ENCODE assay signal across 8 mouse cellular contexts in the genomic region with DNA sequence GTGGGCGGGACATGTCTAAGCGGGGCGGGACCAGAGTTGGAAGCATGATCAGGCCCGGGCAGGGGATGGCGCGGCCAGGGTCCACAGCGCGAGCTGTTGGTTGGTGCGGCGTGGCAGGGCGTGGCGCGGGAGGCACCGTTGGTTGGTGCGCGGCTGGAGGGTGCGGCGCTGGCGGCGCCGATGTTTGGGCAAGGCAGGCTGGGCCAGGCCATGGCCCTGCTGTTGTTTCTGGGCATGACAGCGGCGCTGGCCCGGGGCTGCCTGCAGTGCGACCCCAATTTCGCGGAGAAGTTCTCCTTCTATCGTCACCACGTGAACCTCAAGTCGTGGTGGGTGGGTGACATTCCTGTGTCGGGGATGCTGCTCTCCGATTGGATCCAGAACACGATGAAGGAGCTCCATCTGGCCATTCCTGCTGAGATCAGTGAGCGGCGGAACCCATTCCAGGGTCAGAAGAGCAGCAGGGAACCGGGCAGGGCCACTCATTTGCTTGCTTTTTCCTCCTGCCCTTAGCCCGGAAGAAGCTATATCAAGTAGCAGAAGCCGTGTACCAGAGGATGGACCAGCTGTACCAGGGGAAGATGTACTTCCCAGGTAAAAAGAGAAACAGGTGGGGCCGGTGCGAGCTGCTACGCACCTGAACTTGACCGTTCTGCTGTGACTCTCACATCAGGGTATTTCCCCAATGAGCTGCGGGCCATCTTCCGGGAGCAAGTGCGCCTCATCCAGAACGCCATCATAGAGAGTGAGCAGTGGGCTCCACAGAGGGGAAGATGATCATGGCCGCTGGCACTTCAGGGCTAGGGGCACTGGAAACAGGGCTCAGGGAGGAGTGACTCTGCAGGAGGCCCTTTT. TPM values are rescaled to one million over a fixed set of nuclear protein-coding genes. Genes with fewer than 3 reads are reported as not detected.
A peak's percentile ranks its signal among the peaks of the same experiment; 100 is the strongest.
DNase-seq lines count a peak whose midpoint lies in the region; ATAC-seq lines count a peak whose summit lies in the region.

No protein-coding gene starts in this region.

- no peaks in the 10 kb centered on the region for H3K9me3 ChIP-seq in forebrain, embryonic 10.5 days
- H3K9me3 ChIP-seq in heart, embryonic 16.5 days (replicated peaks; ENCODE audit: control insufficient read depth, low read length): no peaks in the 10 kb centered on the region
- H3K9me3 ChIP-seq in liver, embryonic 15.5 days (replicated peaks): no peaks in the 10 kb centered on the region
- H3K9me3 ChIP-seq in neural tube, embryonic 12.5 days: no peaks in the 10 kb centered on the region

- H3K4me1 ChIP-seq in forebrain, embryonic 10.5 days: peaks cover 53% of the 10 kb centered on the region
- peaks cover 23% of the 10 kb centered on the region for H3K4me1 ChIP-seq in heart, embryonic 16.5 days (ENCODE audit: control insufficient read depth, insufficient read depth, low read length)
- H3K4me1 ChIP-seq in liver, embryonic 15.5 days (replicated peaks): peaks cover 75% of the 10 kb centered on the region
- peaks cover 30% of the 10 kb centered on the region for H3K4me1 ChIP-seq in neural tube, embryonic 12.5 days

- peak; percentile 47 for ATAC-seq in CD4-positive, CD25-positive, alpha-beta regulatory T cell, adult 4 months
- ATAC-seq in heart, embryonic 16.5 days (replicated peaks; ENCODE audit: extremely low read depth, insufficient read depth, low FRiP score): peak; percentile 80
- ATAC-seq in liver, embryonic 15.5 days (ENCODE audit: insufficient read depth): peak; percentile 80
- ATAC-seq in neural tube, embryonic 12.5 days (ENCODE audit: low FRiP score, low read depth): peak; percentile 88

- peaks cover 44% of the 10 kb centered on the region for H3K36me3 ChIP-seq in forebrain, embryonic 10.5 days (replicated peaks)
- peaks cover 6% of the 10 kb centered on the region for H3K36me3 ChIP-seq in heart, embryonic 16.5 days (ENCODE audit: control insufficient read depth, insufficient read depth)
- peaks cover 26% of the 10 kb centered on the region for H3K36me3 ChIP-seq in liver, embryonic 15.5 days (replicated peaks)
- H3K36me3 ChIP-seq in neural tube, embryonic 12.5 days: peaks cover 23% of the 10 kb centered on the region

- H3K27me3 ChIP-seq in forebrain, embryonic 10.5 days (ENCODE audit: poor library complexity, severe bottlenecking): no peaks in the 10 kb centered on the region
- no peaks in the 10 kb centered on the region for H3K27me3 ChIP-seq in heart, embryonic 16.5 days (ENCODE audit: control insufficient read depth, insufficient read depth, low read length)
- no peaks in the 10 kb centered on the region for H3K27me3 ChIP-seq in liver, embryonic 15.5 days
- H3K27me3 ChIP-seq in neural tube, embryonic 12.5 days (replicated peaks): no peaks in the 10 kb centered on the region

- DNase-seq in c-Kit-negative CD71-positive TER-119-positive erythroid progenitor cells, embryonic 14.5 days (ENCODE audit: low read depth, low spot score): peak; percentile 82
- peak; percentile 94 for DNase-seq in forebrain, embryonic 10.5 days (ENCODE audit: extremely low spot score, low spot score)
- peak; percentile 97 to 98 for DNase-seq in kidney, postnatal 36 days
- peak; percentile 89 for DNase-seq in telencephalon, adult 2 months (ENCODE audit: low read depth, low spot score)

- WGBS in forebrain, embryonic 10.5 days: 2% methylated on average over 47 of the region's 47 CpGs
- WGBS in heart, embryonic 16.5 days: 2% methylated on average over 47 of the region's 47 CpGs
- under 1% methylated on average over 47 of the region's 47 CpGs for WGBS in liver, embryonic 15.5 days (ENCODE audit: insufficient replicate concordance)
- WGBS in neural tube, embryonic 12.5 days: 2% methylated on average over 47 of the region's 47 CpGs

- peak overlapping the region; percentile 83 for H3K27ac ChIP-seq in forebrain, embryonic 10.5 days
- H3K27ac ChIP-seq in heart, embryonic 16.5 days (ENCODE audit: low read length): peak overlapping the region; percentile 81
- H3K27ac ChIP-seq in liver, embryonic 15.5 days (replicated peaks): peak overlapping the region; percentile 98
- H3K27ac ChIP-seq in neural tube, embryonic 12.5 days: peak overlapping the region; percentile 47

- peak overlapping the region; percentile 64 for H3K4me3 ChIP-seq in forebrain, embryonic 10.5 days
- H3K4me3 ChIP-seq in heart, embryonic 16.5 days (ENCODE audit: low read length): peak overlapping the region; percentile 79
- H3K4me3 ChIP-seq in liver, embryonic 15.5 days (replicated peaks): peak overlapping the region; percentile 74
- peak overlapping the region; percentile 67 for H3K4me3 ChIP-seq in neural tube, embryonic 12.5 days

- H3K9ac ChIP-seq in heart, embryonic 16.5 days (ENCODE audit: low read length): peak overlapping the region; percentile 77
- H3K9ac ChIP-seq in liver, embryonic 15.5 days: peak overlapping the region; percentile 79
- peak overlapping the region; percentile 54 for H3K9ac ChIP-seq in neural tube, embryonic 12.5 days

- peak overlapping the region; percentile 92 for H3K4me2 ChIP-seq in heart, embryonic 16.5 days (ENCODE audit: low read depth, low read length)
- H3K4me2 ChIP-seq in liver, embryonic 15.5 days: peak overlapping the region; percentile 95
- H3K4me2 ChIP-seq in neural tube, embryonic 12.5 days (replicated peaks): peak overlapping the region; percentile 83

RNA-seq across cellular contexts. Expression of gene Izumo4, which starts 0.8 kb away (rescaled TPM):
- 100 to 1,000 TPM in 1 of 2 experiments, 10 to 100 TPM in 1; 89.2 to 116 TPM for polyA plus RNA-seq in CD4-positive, CD25-positive, alpha-beta regulatory T cell, adult 4 months (2017; shearing (Covaris generic))
- polyA plus RNA-seq in forebrain, embryonic 10.5 days (2016; fragmentation: Nextera tagmentation; extraction: Ambion mirVana): 7.7 and 10.9 TPM in 2 replicates
- polyA plus RNA-seq in heart, embryonic 16.5 days (2015; fragmentation: Nextera tagmentation; extraction: Ambion mirVana): 11.2 and 13.2 TPM in 2 replicates
- 7.1 and 8.1 TPM in 2 replicates for polyA plus RNA-seq in liver, embryonic 15.5 days (2015; fragmentation: Nextera tagmentation; extraction: Ambion mirVana)
- polyA plus RNA-seq in neural tube, embryonic 12.5 days (2016; fragmentation: Nextera tagmentation; extraction: Ambion mirVana): 28.6 and 29.3 TPM in 2 replicates

RNA-seq across cellular contexts. Expression of gene Mob3a, which starts 1.0 kb away (rescaled TPM):
- polyA plus RNA-seq in CD4-positive, CD25-positive, alpha-beta regulatory T cell, adult 4 months (2017; shearing (Covaris generic)): 100 to 1,000 TPM; 265 to 359 TPM
- polyA plus RNA-seq in forebrain, embryonic 10.5 days (2016; fragmentation: Nextera tagmentation; extraction: Ambion mirVana): 53.9 and 54.7 TPM in 2 replicates
- 29.0 and 33.4 TPM in 2 replicates for polyA plus RNA-seq in heart, embryonic 16.5 days (2015; fragmentation: Nextera tagmentation; extraction: Ambion mirVana)
- polyA plus RNA-seq in liver, embryonic 15.5 days (2015; fragmentation: Nextera tagmentation; extraction: Ambion mirVana): 28.0 and 31.6 TPM in 2 replicates
- polyA plus RNA-seq in neural tube, embryonic 12.5 days (2016; fragmentation: Nextera tagmentation; extraction: Ambion mirVana): 59.4 and 61.5 TPM in 2 replicates

RNA-seq across cellular contexts. Expression of gene Mknk2, which starts 24.9 kb away (rescaled TPM):
- polyA plus RNA-seq in CD4-positive, CD25-positive, alpha-beta regulatory T cell, adult 4 months (2017; shearing (Covaris generic)): 10 to 100 TPM; 37.3 to 51.7 TPM
- polyA plus RNA-seq in forebrain, embryonic 10.5 days (2016; fragmentation: Nextera tagmentation; extraction: Ambion mirVana): 91.0 and 100 TPM in 2 replicates
- 82.1 and 92.8 TPM in 2 replicates for polyA plus RNA-seq in heart, embryonic 16.5 days (2015; fragmentation: Nextera tagmentation; extraction: Ambion mirVana)
- polyA plus RNA-seq in liver, embryonic 15.5 days (2015; fragmentation: Nextera tagmentation; extraction: Ambion mirVana): 74.9 and 84.6 TPM in 2 replicates
- 86.5 and 88.5 TPM in 2 replicates for polyA plus RNA-seq in neural tube, embryonic 12.5 days (2016; fragmentation: Nextera tagmentation; extraction: Ambion mirVana)

RNA-seq across cellular contexts. Expression of gene Ap3d1, which starts 39.3 kb away (rescaled TPM):
- 10 to 100 TPM; 26.7 to 29.1 TPM for polyA plus RNA-seq in CD4-positive, CD25-positive, alpha-beta regulatory T cell, adult 4 months (2017; shearing (Covaris generic))
- polyA plus RNA-seq in forebrain, embryonic 10.5 days (2016; fragmentation: Nextera tagmentation; extraction: Ambion mirVana): 58.2 and 58.7 TPM in 2 replicates
- polyA plus RNA-seq in heart, embryonic 16.5 days (2015; fragmentation: Nextera tagmentation; extraction: Ambion mirVana): 45.7 and 49.5 TPM in 2 replicates
- polyA plus RNA-seq in liver, embryonic 15.5 days (2015; fragmentation: Nextera tagmentation; extraction: Ambion mirVana): 20.2 and 21.8 TPM in 2 replicates
- 93.9 and 95.1 TPM in 2 replicates for polyA plus RNA-seq in neural tube, embryonic 12.5 days (2016; fragmentation: Nextera tagmentation; extraction: Ambion mirVana)

RNA-seq across cellular contexts. Expression of gene Btbd2, which starts 45.9 kb away (rescaled TPM):
- polyA plus RNA-seq in CD4-positive, CD25-positive, alpha-beta regulatory T cell, adult 4 months (2017; shearing (Covaris generic)): 1 to 10 TPM; 7.2 to 7.3 TPM
- 71.6 and 78.1 TPM in 2 replicates for polyA plus RNA-seq in forebrain, embryonic 10.5 days (2016; fragmentation: Nextera tagmentation; extraction: Ambion mirVana)
- 41.7 and 58.2 TPM in 2 replicates for polyA plus RNA-seq in heart, embryonic 16.5 days (2015; fragmentation: Nextera tagmentation; extraction: Ambion mirVana)
- 14.4 and 15.9 TPM in 2 replicates for polyA plus RNA-seq in liver, embryonic 15.5 days (2015; fragmentation: Nextera tagmentation; extraction: Ambion mirVana)
- 92.8 and 100 TPM in 2 replicates for polyA plus RNA-seq in neural tube, embryonic 12.5 days (2016; fragmentation: Nextera tagmentation; extraction: Ambion mirVana)

Comparison
In these comparisons a context has a peak if more than half of its experiments do, and no peak if none do; other contexts are left out.
1. Peak in every context shown above with its lines: DNase-seq, ATAC-seq, H3K4me3 ChIP-seq and H3K27ac ChIP-seq.
2. H3K27ac ChIP-seq: peak in every context shown above with its lines; median percentile 98 in liver, embryonic 15.5 days; 83 in forebrain, embryonic 10.5 days; 81 in heart, embryonic 16.5 days; 47 in neural tube, embryonic 12.5 days.